Mouse (Mus musculus): ENCODE measurements around the gene Slc25a39. TPM values are rescaled to one million over a fixed set of nuclear protein-coding genes. Genes with fewer than 3 reads are reported as not detected.
"Not testable (repeated sequence)": the region's sequence is repeated elsewhere in the genome, so short reads cannot be mapped to it uniquely, and the experiment has no call there.

Slc25a39 gene
- total and polyA plus RNA-seq, 3 experiments: 108 to 226 (median 199) TPM

DNA sequence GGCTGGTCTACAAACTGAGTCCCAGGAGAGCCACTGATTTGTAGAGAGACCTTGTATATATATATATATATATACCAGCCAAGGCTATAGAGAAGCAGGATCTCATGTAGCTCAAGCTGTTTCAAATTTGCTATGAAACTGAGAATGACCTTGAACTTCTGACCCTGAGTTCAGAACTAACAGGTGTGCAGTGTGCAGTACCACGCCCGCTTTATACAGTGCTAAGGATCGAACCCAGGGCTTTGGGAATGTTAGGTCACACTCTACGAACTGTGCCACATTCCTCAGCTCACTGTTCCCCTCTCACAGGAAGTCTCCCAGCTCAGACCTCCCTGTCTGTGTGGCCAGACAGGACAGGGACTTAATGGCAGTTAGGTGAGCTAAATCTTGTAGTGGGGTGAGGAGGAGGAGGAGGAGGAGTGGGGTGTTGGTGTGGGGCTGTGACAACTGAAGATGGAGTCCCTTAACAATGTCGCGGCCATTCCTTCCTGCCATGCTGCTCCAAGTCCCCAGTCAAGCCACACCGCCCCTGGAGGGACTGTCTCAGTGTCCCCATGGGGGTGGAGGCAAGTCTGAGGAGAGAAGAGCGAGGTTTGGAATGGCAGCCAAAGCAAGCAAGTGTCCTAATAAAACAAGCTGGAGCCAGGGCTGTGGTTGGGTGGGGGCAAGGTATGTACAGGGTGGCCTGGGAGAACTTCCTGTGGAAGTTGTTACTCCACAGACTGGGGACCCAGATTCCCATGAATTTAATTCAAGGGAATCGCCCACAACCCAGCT is 40.1 kb downstream of the Slc25a39 start:
- H3K36me3 ChIP-seq (replicated peaks in 1 of 2; ENCODE audit: control insufficient read depth in 1 of 2, insufficient read depth in 1 of 2, low read length in 1 of 2): no peaks in the 10 kb centered on the region
- no peak overlapping the region for H3K27ac ChIP-seq (ENCODE audit: insufficient read depth, low read depth)
- H3K79me2 ChIP-seq (replicated peaks; ENCODE audit: control insufficient read depth, extremely low read depth, insufficient read depth, poor library complexity, severe bottlenecking): no peaks in the 10 kb centered on the region
- no peak overlapping the region for H3K4me2 ChIP-seq (ENCODE audit: insufficient read depth, low read depth, poor library complexity, severe bottlenecking)
- dilution Hi-C loops (cut with MboI; ENCODE audit: extremely low pct_ligation_motif_present, extremely low pct_unique_long_range_greater_than_20kb, low sequenced_read_pairs): no loop called here
- no peaks in the 10 kb centered on the region for H3K9me3 ChIP-seq (replicated peaks; ENCODE audit: low read length)
- no peak overlapping the region for H3K4me3 ChIP-seq (replicated peaks in 1 of 3; ENCODE audit: low read depth in 2 of 3, low read length in 2 of 3, poor library complexity in 1 of 3)
- H3K27me3 ChIP-seq (replicated peaks): peaks cover 70% of the 10 kb centered on the region
- in situ Hi-C loops (cut with MboI; ENCODE audit: low pct_ligation_motif_present, low pct_unique_long_range_greater_than_20kb, low sequenced_read_pairs): no loop called here
- DNase-seq (ENCODE audit: extremely low read depth): no peak
- TF ChIP-seq EP300 (IDR thresholded peaks at IDR 0.05; ENCODE audit: low read length): peak; percentile 13
- peak; percentile 37; the same call in 1 of the 2 replicates for TF ChIP-seq IRF4 (IDR thresholded peaks at IDR 0.05; ENCODE audit: low read depth, low read length)
- TF ChIP-seq TCF12 (IDR thresholded peaks at IDR 0.05; ENCODE audit: low read depth, low read length): peak; percentile 63; the same call in 1 of the 2 replicates
- no peak for TF ChIP-seq MEF2A (IDR thresholded peaks at IDR 0.05; ENCODE audit: borderline replicate concordance, low read depth, low read length)
- no peak for TF ChIP-seq MAX (IDR thresholded peaks at IDR 0.05; ENCODE audit: low read length)
- peaks cover 45 to 76% of the 10 kb centered on the region in 2 experiments for H3K4me1 ChIP-seq (ENCODE audit: control insufficient read depth in 1 of 2, insufficient read depth in 2 of 2)
- H3K9ac ChIP-seq (ENCODE audit: insufficient read depth, low read depth): no peak overlapping the region

DNA sequence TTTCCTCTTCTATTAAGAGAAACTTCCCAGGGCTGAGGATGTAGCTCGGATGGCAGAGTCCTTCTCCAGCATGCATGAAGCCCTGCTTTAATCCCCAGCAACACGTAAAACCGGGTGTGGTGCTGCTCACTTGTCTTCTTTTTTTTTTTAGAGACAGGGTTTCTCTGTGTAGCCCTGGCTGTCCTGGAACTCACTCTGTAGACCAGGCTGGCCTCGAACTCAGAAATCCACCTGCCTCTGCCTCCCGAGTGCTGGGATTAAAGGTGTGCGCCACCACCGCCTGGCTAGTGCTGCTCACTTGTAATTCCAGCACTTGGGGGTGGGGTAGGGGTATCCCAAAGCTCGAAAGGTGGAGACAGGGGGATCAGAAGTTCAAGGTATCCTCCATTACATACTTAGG is 41.6 kb downstream of the Slc25a39 start, which contains the start of gene Slc4a1:
Gene Slc4a1, minus strand, starts transcription at position 101 of the 400 bp plus-strand sequence.
- H3K27me3 ChIP-seq (replicated peaks): peaks cover 78% of the 10 kb centered on the region
- in situ Hi-C loops (cut with MboI; ENCODE audit: low pct_ligation_motif_present, low pct_unique_long_range_greater_than_20kb, low sequenced_read_pairs); H3K79me2 ChIP-seq (replicated peaks; ENCODE audit: control insufficient read depth, extremely low read depth, insufficient read depth, poor library complexity, severe bottlenecking); H3K9ac ChIP-seq (ENCODE audit: insufficient read depth, low read depth); H3K36me3 ChIP-seq (replicated peaks in 1 of 2; ENCODE audit: control insufficient read depth in 1 of 2, insufficient read depth in 1 of 2, low read length in 1 of 2); H3K27ac ChIP-seq (ENCODE audit: insufficient read depth, low read depth); H3K9me3 ChIP-seq (replicated peaks; ENCODE audit: low read length); H3K4me2 ChIP-seq (ENCODE audit: insufficient read depth, low read depth, poor library complexity, severe bottlenecking); dilution Hi-C loops (cut with MboI; ENCODE audit: extremely low pct_ligation_motif_present, extremely low pct_unique_long_range_greater_than_20kb, low sequenced_read_pairs); H3K4me3 ChIP-seq (replicated peaks in 1 of 3; ENCODE audit: low read depth in 2 of 3, low read length in 2 of 3, poor library complexity in 1 of 3); DNase-seq (ENCODE audit: extremely low read depth): not testable (repeated sequence)
- peaks cover 37 to 67% of the 10 kb centered on the region in 2 experiments for H3K4me1 ChIP-seq (ENCODE audit: control insufficient read depth in 1 of 2, insufficient read depth in 2 of 2)

DNA sequence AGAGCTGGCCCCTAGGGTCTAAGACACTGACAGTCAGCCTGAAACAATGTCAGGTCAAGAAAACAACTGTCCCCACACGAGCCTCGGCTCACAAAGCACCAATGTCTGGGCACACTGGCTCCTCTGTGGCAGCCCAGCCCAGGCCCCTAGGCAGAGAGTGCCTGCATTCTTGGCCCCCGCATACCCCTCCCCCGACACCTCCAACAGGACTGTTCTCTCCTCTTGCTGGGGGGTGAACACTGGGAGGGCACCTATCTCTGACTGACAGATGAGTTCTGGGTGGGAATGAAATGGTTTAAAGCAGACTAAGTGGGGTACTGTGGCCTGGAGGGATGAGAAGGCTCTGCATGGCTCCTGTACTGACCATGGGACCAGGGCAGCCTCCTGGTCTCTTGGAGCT is 42.0 kb downstream of the Slc25a39 start:
- Histone ChIP-seq H3K36me3 (replicated peaks in 1 of 2; ENCODE audit: control insufficient read depth in 1 of 2, insufficient read depth in 1 of 2, low read length in 1 of 2) (no peaks in the 10 kb centered on the region), H3K27me3 (replicated peaks) (peaks cover 78% of the 10 kb centered on the region), H3K4me3 (replicated peaks in 1 of 3; ENCODE audit: low read depth in 2 of 3, low read length in 2 of 3, poor library complexity in 1 of 3) (no peak overlapping the region), H3K27ac (ENCODE audit: insufficient read depth, low read depth) (no peak overlapping the region), H3K4me2 (ENCODE audit: insufficient read depth, low read depth, poor library complexity, severe bottlenecking) (no peak overlapping the region), H3K9ac (ENCODE audit: insufficient read depth, low read depth) (no peak overlapping the region), H3K9me3 (replicated peaks; ENCODE audit: low read length) (no peaks in the 10 kb centered on the region), H3K4me1 (ENCODE audit: control insufficient read depth in 1 of 2, insufficient read depth in 2 of 2) (peaks cover 37 to 64% of the 10 kb centered on the region in 2 experiments), H3K79me2 (replicated peaks; ENCODE audit: control insufficient read depth, extremely low read depth, insufficient read depth, poor library complexity, severe bottlenecking) (no peaks in the 10 kb centered on the region)
- in situ Hi-C loops (cut with MboI; ENCODE audit: low pct_ligation_motif_present, low pct_unique_long_range_greater_than_20kb, low sequenced_read_pairs) (no loop called here), dilution Hi-C loops (cut with MboI; ENCODE audit: extremely low pct_ligation_motif_present, extremely low pct_unique_long_range_greater_than_20kb, low sequenced_read_pairs) (no loop called here)
- no peak for DNase-seq (ENCODE audit: extremely low read depth)
- no peak for TF ChIP-seq UBTF (IDR thresholded peaks at IDR 0.05; ENCODE audit: low read depth, low read length)
- TF ChIP-seq JUND (conservative IDR thresholded peaks at IDR 0.05; ENCODE audit: low read depth, low read length): no peak
- no peak for TF ChIP-seq MAFK (IDR thresholded peaks at IDR 0.05; ENCODE audit: insufficient replicate concordance, low read length)
- no peak for TF ChIP-seq TCF12 (IDR thresholded peaks at IDR 0.05; ENCODE audit: low read depth, low read length)
- no peak for TF ChIP-seq RAD21 (IDR thresholded peaks at IDR 0.05; ENCODE audit: low read depth, low read length)
- no peak for TF ChIP-seq USF2 (conservative IDR thresholded peaks at IDR 0.05; ENCODE audit: low read depth, low read length)
- no peak for TF ChIP-seq RCOR1 (conservative IDR thresholded peaks at IDR 0.05; ENCODE audit: low read depth, low read length)
- TF ChIP-seq BHLHE40 (IDR thresholded peaks at IDR 0.05; ENCODE audit: low read depth, low read length): no peak
- no peak for TF ChIP-seq IRF4 (IDR thresholded peaks at IDR 0.05; ENCODE audit: low read depth, low read length)
- TF ChIP-seq MAZ (IDR thresholded peaks at IDR 0.05; ENCODE audit: low read depth, low read length): no peak
- TF ChIP-seq ELF1 (IDR thresholded peaks at IDR 0.05; ENCODE audit: low read depth, low read length): no peak
- no peak for TF ChIP-seq ZNF384 (IDR thresholded peaks at IDR 0.05; ENCODE audit: low read depth, low read length)
- TF ChIP-seq NRF1 (IDR thresholded peaks at IDR 0.05; ENCODE audit: low read depth, low read length): no peak
- no peak for TF ChIP-seq POLR2AphosphoS2 (IDR thresholded peaks at IDR 0.05; ENCODE audit: low read depth, low read length)
- no peak for TF ChIP-seq SMC3 (IDR thresholded peaks at IDR 0.05; ENCODE audit: low read depth, low read length)
- TF ChIP-seq HCFC1 (IDR thresholded peaks at IDR 0.05; ENCODE audit: low read depth, low read length): no peak
- no peak for TF ChIP-seq TBP (conservative IDR thresholded peaks at IDR 0.05; ENCODE audit: low read depth, low read length)
- no peak for TF ChIP-seq SIN3A (IDR thresholded peaks at IDR 0.05; ENCODE audit: low read length)
- no peak for TF ChIP-seq JUN (IDR thresholded peaks at IDR 0.05; ENCODE audit: insufficient read depth, low read depth, low read length)

Data from CH12.LX (cell line).